Mouse (Mus musculus) midbrain, embryonic 16.5 days (tissue): ENCODE data around the gene Ripk1. TPM values are rescaled to one million over a fixed set of nuclear protein-coding genes. Genes with fewer than 3 reads are reported as not detected.

Source experiments
- ATAC-seq: fragments of 200-750 bp; cut with Nextera tagmentation; 2 replicates; pipeline ENCODE4 v1.8.0; 2017; ENCODE audit warnings: moderate TSS enrichment
- H3K27ac ChIP-seq: fragments of 300-500 bp; sonication (generic); 2 replicates; pipeline ENCODE4 v1.5.1; 2014; ENCODE audit warnings: mild to moderate bottlenecking, low read length, mixed read lengths
- H3K27me3 ChIP-seq: fragments of 300-500 bp; sonication (generic); 2 replicates; pipeline ENCODE4 v1.6.1; 2014; ENCODE audit warnings: low read depth, low read length, mixed read lengths; ENCODE audit not compliant: control insufficient read depth, insufficient read depth
- H3K36me3 ChIP-seq: fragments of 300-500 bp; sonication (generic); 2 replicates; pipeline ENCODE4 v1.6.1; 2014; ENCODE audit warnings: mild to moderate bottlenecking, low read length, moderate library complexity, mixed read lengths; ENCODE audit not compliant: control insufficient read depth, insufficient read depth
- H3K4me1 ChIP-seq: fragments of 300-500 bp; sonication (generic); 2 replicates; pipeline ENCODE4 v1.6.1; 2014; ENCODE audit warnings: mild to moderate bottlenecking, low read length, mixed read lengths; ENCODE audit not compliant: control insufficient read depth, insufficient read depth
- H3K4me2 ChIP-seq: fragments of 300-500 bp; sonication (generic); 2 replicates; pipeline ENCODE4 v1.6.1; 2014; ENCODE audit warnings: mild to moderate bottlenecking, low read length, mixed read lengths
- H3K4me3 ChIP-seq: fragments of 300-500 bp; sonication (generic); 2 replicates; pipeline ENCODE4 v1.5.1; 2014; ENCODE audit warnings: low read depth, mild to moderate bottlenecking, low read length, moderate library complexity, mixed read lengths
- H3K9ac ChIP-seq: fragments of 300-500 bp; sonication (generic); 2 replicates; pipeline ENCODE4 v1.6.1; 2014; ENCODE audit warnings: low read depth, low read length, mixed read lengths
- H3K9me3 ChIP-seq: fragments of 300-500 bp; sonication (generic); replicated peaks from 2 replicates; pipeline ENCODE4 v1.6.1; 2014; ENCODE audit warnings: mild to moderate bottlenecking, low read length, mixed read lengths; ENCODE audit not compliant: control insufficient read depth, poor library complexity, severe bottlenecking
- WGBS: fragments of 180-500 bp; shearing (Covaris S2); extraction: QIAGEN DNeasy Blood & Tissue Kit; methylation state at CpG from one replicate; pipeline ENCODE4 v1.1.7; 2014; 5-methylcytosine and 5-hydroxymethylcytosine counted together
- polyA plus RNA-seq: library from polyadenylated mRNA; unstranded; fragments of >200 nt; fragmentation: Nextera tagmentation; extraction: Ambion mirVana; gene quantifications from 2 replicates; pipeline ENCODE4 v1.2.1, GENCODE M21; 2015

Ripk1 gene
- 4.9 and 6.4 TPM in 2 replicates for polyA plus RNA-seq

- WGBS = under 1% methylated on average over 92 of the region's 92 CpGs
- Histone ChIP-seq H3K36me3 (no peaks in the 10 kb centered on the region), H3K4me2 (peak within 1 kb of the TSS; percentile 94), H3K27me3 (no peaks in the 10 kb centered on the region), H3K4me3 (peak within 1 kb of the TSS; percentile 90), H3K4me1 (peaks cover 13% of the 10 kb centered on the region), H3K27ac (peak within 1 kb of the TSS; percentile 94), H3K9me3 (no peaks in the 10 kb centered on the region), H3K9ac (peak within 1 kb of the TSS; percentile 94)
- ATAC-seq = peak; percentile 99
Measured at GRCm38 (mm10) chr13:34002058-34003006, at the start of gene Ripk1, which contains the start of gene Serpinb6a. TSS of gene Ripk1 (plus strand) at chr13:34002363. TSS of gene Serpinb6a (minus strand) at chr13:34002794.

GRCm38 (mm10) chr13:33952947-33953346 lies 49.2 kb upstream of the Ripk1 start:
- no peaks in the 10 kb centered on the region for H3K4me1 ChIP-seq
- no peak overlapping the region for H3K4me3 ChIP-seq
- no peak overlapping the region for H3K27ac ChIP-seq
- no peaks in the 10 kb centered on the region for H3K36me3 ChIP-seq
- H3K9ac ChIP-seq = no peak overlapping the region
- no peaks in the 10 kb centered on the region for H3K9me3 ChIP-seq
- H3K4me2 ChIP-seq = no peak overlapping the region
- no peaks in the 10 kb centered on the region for H3K27me3 ChIP-seq
- no peak for ATAC-seq
- 74% methylated on average over 2 of the region's 2 CpGs for WGBS

- no peaks in the 10 kb centered on the region for H3K9me3 ChIP-seq
- H3K27me3 ChIP-seq = no peaks in the 10 kb centered on the region
- no peak overlapping the region for H3K9ac ChIP-seq
- no peak overlapping the region for H3K4me3 ChIP-seq
- H3K36me3 ChIP-seq = no peaks in the 10 kb centered on the region
- peak; percentile 66 for ATAC-seq
- no peaks in the 10 kb centered on the region for H3K4me1 ChIP-seq
- H3K27ac ChIP-seq = no peak overlapping the region
- 37% methylated on average over 6 of the region's 6 CpGs for WGBS
- H3K4me2 ChIP-seq = no peak overlapping the region
Measured at GRCm38 (mm10) chr13:33956571-33957421, 45.4 kb upstream of the Ripk1 start.

GRCm38 (mm10) chr13:33959771-33960170 lies 42.4 kb upstream of the Ripk1 start:
- Histone ChIP-seq H3K9me3 (no peaks in the 10 kb centered on the region), H3K9ac (no peak overlapping the region), H3K4me1 (no peaks in the 10 kb centered on the region), H3K36me3 (no peaks in the 10 kb centered on the region), H3K4me2 (no peak overlapping the region), H3K27ac (no peak overlapping the region), H3K4me3 (no peak overlapping the region), H3K27me3 (no peaks in the 10 kb centered on the region)
- WGBS = 96% methylated on average over 2 of the region's 2 CpGs
- ATAC-seq = no peak

- WGBS = 2% methylated on average over 22 of the region's 22 CpGs
- Histone ChIP-seq H3K27ac (peak within 1 kb of the TSS; percentile 78), H3K9me3 (no peaks in the 10 kb centered on the region), H3K4me1 (no peaks in the 10 kb centered on the region), H3K4me3 (peak within 1 kb of the TSS; percentile 54), H3K4me2 (peak within 1 kb of the TSS; percentile 86), H3K9ac (peak within 1 kb of the TSS; percentile 74), H3K36me3 (no peaks in the 10 kb centered on the region), H3K27me3 (no peaks in the 10 kb centered on the region)
- peak; percentile 92 for ATAC-seq
Measured at GRCm38 (mm10) chr13:33964206-33965046, 37.7 kb upstream of the Ripk1 start, which contains the start of gene Nqo2. TSS of gene Nqo2 (plus strand) at chr13:33964687.

- ATAC-seq = peak; percentile 67
- WGBS = 23% methylated on average over 14 of the region's 14 CpGs
- no peaks in the 10 kb centered on the region for H3K27me3 ChIP-seq
- H3K4me2 ChIP-seq = peak overlapping the region; percentile 86
- H3K36me3 ChIP-seq = no peaks in the 10 kb centered on the region
- peak overlapping the region; percentile 74 for H3K9ac ChIP-seq
- H3K4me1 ChIP-seq = no peaks in the 10 kb centered on the region
- peak overlapping the region; percentile 54 for H3K4me3 ChIP-seq
- H3K9me3 ChIP-seq = no peaks in the 10 kb centered on the region
- peak overlapping the region; percentile 78 for H3K27ac ChIP-seq
Measured at GRCm38 (mm10) chr13:33965056-33966024, 36.8 kb upstream of the Ripk1 start.

- Histone ChIP-seq H3K36me3 (no peaks in the 10 kb centered on the region), H3K27me3 (no peaks in the 10 kb centered on the region), H3K9me3 (no peaks in the 10 kb centered on the region), H3K4me2 (no peak overlapping the region), H3K4me3 (no peak overlapping the region), H3K9ac (no peak overlapping the region), H3K4me1 (no peaks in the 10 kb centered on the region), H3K27ac (no peak overlapping the region)
- no peak for ATAC-seq
- 74% methylated on average over 4 of the region's 4 CpGs for WGBS
Measured at GRCm38 (mm10) chr13:33966025-33966412, 36.1 kb upstream of the Ripk1 start.
